Mouse (Mus musculus) gastrocnemius, postnatal 14 days (tissue): Measurements from ENCODE around the gene Dctn1. TPM values are rescaled to one million over a fixed set of nuclear protein-coding genes. Genes with fewer than 3 reads are reported as not detected.

Experiments used
- DNase-seq: peaks from one replicate; pipeline ENCODE4 v3.0.0; 2021; ENCODE audit warnings: mixed read lengths
- intact Hi-C: fragments of 180-260 bp; cut with DNase I; formaldehyde crosslinking; loops from one replicate; pipeline ENCODE4 v1.15.1; 2025; ENCODE audit warnings: low total_unique reads
- long read RNA-seq, 2 experiments: library from polyadenylated mRNA; stranded (forward); transcript quantifications; one replicate each; pipeline ENCODE4 v2.0.0; 2021
- total RNA-seq, 2 experiments: library from RNA; stranded (reverse); gene quantifications; 2 replicates each; pipeline ENCODE4 v1.2.3; 2021

Gene Dctn1
- total RNA-seq: 100 to 1,000 TPM; 116 to 120 TPM
- long read RNA-seq, experiment 1, full-length matches to known transcripts: 89 of 279 reads
- long read RNA-seq, experiment 1, partial matches to known transcripts: 69 of 279 reads
- long read RNA-seq, experiment 1, other reads (novel, unspliced or antisense): 121 of 279 reads
- long read RNA-seq, experiment 2, full-length matches to known transcripts: 119 of 393 reads
- long read RNA-seq, experiment 2, partial matches to known transcripts: 78 of 393 reads
- long read RNA-seq, experiment 2, other reads (novel, unspliced or antisense): 196 of 393 reads

GRCm38 (mm10) chr6:83165607-83166242 is at the start of gene Dctn1:
Gene Dctn1, plus strand, starts transcription at chr6:83165920.
- DNase-seq: peak; percentile 95
- intact Hi-C loops: no loop called here

- DNase-seq: no peak
- intact Hi-C loops: loop anchor here (5.0 kb wide), 1 partner anchor 46 kb away; no protein-coding TSS in a partner anchor
Observed at GRCm38 (mm10) chr6:83116373-83117164, 49.2 kb upstream of the Dctn1 start.

GRCm38 (mm10) chr6:83117165-83117438 is 48.6 kb upstream of the Dctn1 start:
- intact Hi-C loops: loop anchor here (5.0 kb wide), 1 partner anchor 45 kb away; no protein-coding TSS in a partner anchor
- no peak for DNase-seq

- intact Hi-C loops: loop anchor here (5.0 kb wide), 1 partner anchor 45 kb away; no protein-coding TSS in a partner anchor
- no peak for DNase-seq
Observed at GRCm38 (mm10) chr6:83117616-83118015, 48.1 kb upstream of the Dctn1 start.

- intact Hi-C loops: loop anchor here (5.0 kb wide), 1 partner anchor 44 kb away; no protein-coding TSS in a partner anchor
- DNase-seq: no peak
Observed at GRCm38 (mm10) chr6:83118369-83118768, 47.4 kb upstream of the Dctn1 start.

- DNase-seq: no peak
Observed at GRCm38 (mm10) chr6:83118825-83119733, 46.6 kb upstream of the Dctn1 start.

GRCm38 (mm10) chr6:83119734-83120051 is 46.0 kb upstream of the Dctn1 start:
- intact Hi-C loops: loop anchor here (5.0 kb wide), 1 partner anchor 43 kb away; no protein-coding TSS in a partner anchor
- DNase-seq: no peak

More at GRCm38 (mm10) chr6:83118825-83119733, 46.6 kb upstream of the Dctn1 start:
- intact Hi-C loops: loop anchor here (5.0 kb wide), 1 partner anchor 43 kb away; no protein-coding TSS in a partner anchor

- intact Hi-C loops: no loop called here
- DNase-seq: peak; percentile 90
Observed at GRCm38 (mm10) chr6:83120930-83121862, 44.5 kb upstream of the Dctn1 start, which contains the start of gene Wbp1. Gene Wbp1, minus strand, starts transcription at chr6:83121559.

GRCm38 (mm10) chr6:83121863-83122710 is 43.6 kb upstream of the Dctn1 start:
- peak; percentile 37 for DNase-seq
- intact Hi-C loops: no loop called here

- DNase-seq: no peak
- intact Hi-C loops: no loop called here
Observed at GRCm38 (mm10) chr6:83122961-83123360, 42.8 kb upstream of the Dctn1 start.

GRCm38 (mm10) chr6:83124851-83125312 is 40.8 kb upstream of the Dctn1 start:
- intact Hi-C loops: no loop called here

GRCm38 (mm10) chr6:83125331-83125730 is 40.4 kb upstream of the Dctn1 start, which contains the start of gene Ino80b:
Gene Ino80b, minus strand, starts transcription at chr6:83125431.
- DNase-seq: no peak
- intact Hi-C loops: no loop called here

More at GRCm38 (mm10) chr6:83124851-83125312, 40.8 kb upstream of the Dctn1 start:
- DNase-seq: peak; percentile 91

- intact Hi-C loops: no loop called here
- no peak for DNase-seq
Observed at GRCm38 (mm10) chr6:83127419-83127818, 38.3 kb upstream of the Dctn1 start.

GRCm38 (mm10) chr6:83131469-83132034 is 34.2 kb upstream of the Dctn1 start:
- no peak for DNase-seq

GRCm38 (mm10) chr6:83132176-83132919 is 33.4 kb upstream of the Dctn1 start:
- no peak for DNase-seq
- intact Hi-C loops: no loop called here

More at GRCm38 (mm10) chr6:83131469-83132034, 34.2 kb upstream of the Dctn1 start:
- intact Hi-C loops: no loop called here

- DNase-seq: no peak
- intact Hi-C loops: no loop called here
Observed at GRCm38 (mm10) chr6:83134226-83134625, 31.5 kb upstream of the Dctn1 start.
